Mouse (Mus musculus): ENCODE data around the gene Tsga10. TPM values are rescaled to one million over a fixed set of nuclear protein-coding genes. Genes with fewer than 3 reads are reported as not detected.
"Not testable (repeated sequence)": the region's sequence is repeated elsewhere in the genome, so short reads cannot be mapped to it uniquely, and the experiment has no call there.

Gene Tsga10
- total RNA-seq, 2 experiments from 2014 or later: 3.4 to 5.0 TPM

DNA sequence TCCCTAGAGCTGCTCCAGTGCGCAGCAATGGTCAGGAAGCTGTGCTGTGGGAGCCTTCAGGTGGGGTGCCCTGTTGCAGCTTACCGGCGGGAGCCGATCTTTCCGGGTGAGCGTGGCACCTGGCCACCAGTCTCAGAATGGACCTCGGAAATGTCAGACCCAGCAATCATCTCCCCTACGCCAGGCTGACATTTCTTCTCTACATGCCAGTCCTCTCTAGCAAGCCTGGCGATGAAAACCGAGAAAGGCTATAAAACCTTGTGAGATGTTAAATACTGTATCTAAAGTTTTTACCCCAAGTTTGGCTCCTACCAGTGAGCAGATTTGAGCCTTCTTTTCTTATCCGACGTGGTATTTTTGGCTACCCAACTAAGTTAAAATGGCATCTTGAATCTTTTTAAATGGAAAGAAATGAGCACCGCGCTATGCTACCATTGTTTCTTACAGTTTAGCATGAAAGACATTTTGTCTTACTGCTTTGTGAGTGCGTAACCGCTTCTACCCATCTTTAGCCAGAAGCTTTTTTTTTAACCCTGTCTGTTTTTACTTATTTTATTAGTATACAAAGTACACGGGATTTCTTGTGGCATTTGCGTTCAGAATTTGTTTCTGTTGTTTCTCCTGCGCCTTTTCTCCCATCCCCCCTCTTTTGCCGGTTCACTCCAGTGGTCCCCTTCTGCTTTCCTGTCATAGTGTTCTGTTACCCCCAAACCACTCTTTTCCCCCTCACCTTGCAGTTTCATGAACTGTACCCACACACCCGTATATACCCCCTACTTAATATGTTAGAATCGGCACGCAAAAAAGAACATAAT is 621 bp downstream of the Tsga10 start:
- intact Hi-C loops (cut with DNase I): loop anchor here (5.0 to 10.0 kb wide), 3 partner anchors 132 to 431 kb away; partner anchors contain the start of genes Coa5, Eif5b, Txndc9 and Unc50
- no peak for DNase-seq

DNA sequence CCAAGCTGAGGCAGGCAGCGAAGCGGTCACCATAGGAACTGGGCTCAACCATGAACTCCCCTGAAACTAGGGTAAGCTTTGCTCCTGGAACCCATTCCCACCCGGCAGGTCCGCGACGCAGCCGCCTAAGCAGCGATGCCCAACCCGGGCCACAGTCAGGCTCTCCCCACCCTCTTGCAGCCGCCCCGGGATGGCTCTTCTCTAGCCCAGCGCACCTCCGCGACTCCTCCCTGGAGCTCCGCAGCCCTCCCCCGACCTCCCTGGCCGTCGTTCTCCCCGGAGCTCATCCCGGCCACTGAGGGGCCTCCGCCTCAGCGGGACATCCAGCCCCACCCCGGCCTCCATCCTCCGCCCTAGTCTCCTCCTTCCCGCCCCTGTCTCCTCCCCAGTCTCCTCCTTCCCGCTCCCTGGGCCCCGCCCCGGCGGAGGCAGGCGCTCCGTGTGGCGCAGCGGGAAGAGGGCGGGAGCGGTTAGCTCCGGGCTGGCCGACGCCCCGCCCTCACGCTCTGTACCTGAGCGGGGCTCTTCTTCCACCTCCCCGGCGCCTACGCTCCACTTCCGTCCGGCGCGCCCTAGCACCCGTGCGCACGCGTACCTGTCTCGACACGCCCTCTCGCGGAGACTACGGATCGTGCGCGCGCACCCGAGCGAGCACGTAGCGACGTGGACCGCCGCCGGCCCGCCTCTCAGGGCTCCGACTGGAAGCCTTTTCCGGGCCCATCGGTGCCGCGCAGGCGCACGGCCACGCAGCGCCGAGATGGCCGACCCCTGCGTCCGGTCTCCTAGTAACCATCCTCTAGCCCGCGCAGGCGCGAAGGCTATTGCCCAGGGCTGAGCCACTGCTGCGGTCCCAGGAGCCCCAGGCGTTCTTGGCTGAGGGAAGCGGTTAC is 1.5 kb downstream of the Tsga10 start:
- intact Hi-C loops (cut with DNase I): loop anchor here (5.0 to 10.0 kb wide), 4 partner anchors 133 to 430 kb away; partner anchors contain the start of genes Coa5, Eif5b, Txndc9 and Unc50

DNA sequence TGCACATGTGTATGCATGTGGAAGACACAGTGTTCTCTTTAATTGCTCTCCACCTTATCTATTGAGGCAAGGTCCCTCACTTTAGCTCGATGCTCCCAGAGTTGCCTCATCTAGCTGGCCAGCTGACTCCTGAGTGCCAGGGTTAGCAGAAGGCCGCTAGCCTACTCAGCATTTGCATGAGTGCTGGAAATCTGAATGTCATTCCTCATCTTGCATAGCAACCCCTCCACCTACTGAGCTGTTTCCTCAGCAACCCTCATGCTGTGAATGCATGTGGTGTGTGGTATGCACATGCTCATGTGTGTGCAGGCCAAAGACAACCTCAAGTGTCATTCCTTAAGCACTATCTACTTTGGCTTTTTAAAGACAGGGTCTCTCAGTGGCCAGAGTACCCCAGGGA is 15.5 kb downstream of the Tsga10 start:
- DNase-seq: no peak
- intact Hi-C loops (cut with DNase I): no loop called here

More for the DNA sequence above, 1.5 kb downstream of the Tsga10 start:
- DNase-seq: peak; percentile 99

DNA sequence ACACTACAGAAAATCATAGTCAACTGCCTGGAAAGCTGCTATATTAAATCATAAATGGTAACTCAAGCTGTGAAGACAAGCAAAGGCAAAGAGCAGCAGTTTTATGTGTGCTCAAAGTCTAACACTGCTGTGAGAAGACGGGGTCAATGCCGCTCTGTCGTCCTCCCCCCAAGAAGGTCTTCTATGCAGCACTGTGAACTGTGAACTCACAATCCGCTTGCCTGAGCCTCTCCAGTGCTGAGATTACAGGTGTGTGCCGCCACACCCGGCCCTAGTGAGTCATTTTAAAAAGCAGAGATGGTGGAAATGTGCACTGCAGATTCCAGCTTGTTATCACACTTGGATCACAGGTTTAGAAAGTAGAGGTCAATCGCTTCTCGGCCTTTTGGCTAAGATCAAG is 19.4 kb downstream of the Tsga10 start:
- intact Hi-C loops (cut with DNase I): no loop called here
- DNase-seq: no peak

DNA sequence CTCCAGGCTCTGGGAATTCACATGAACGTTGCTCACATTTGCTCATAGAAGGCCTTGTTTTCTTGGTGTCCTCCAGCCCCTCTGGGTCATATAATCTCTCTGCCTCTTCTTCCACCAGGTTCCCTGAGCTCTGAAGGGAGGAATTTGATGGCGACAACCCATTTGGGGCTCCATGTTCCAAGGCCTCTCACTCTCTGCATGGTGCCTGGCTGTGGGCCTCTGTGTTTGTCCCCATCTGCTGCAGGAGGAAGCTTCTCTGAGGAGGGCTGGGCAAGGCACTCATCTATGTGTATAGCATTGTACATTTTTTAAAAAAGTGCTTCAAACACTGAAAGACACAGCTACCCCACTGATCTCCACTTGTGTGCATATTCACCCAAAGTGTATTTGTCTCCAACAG is 34.5 kb downstream of the Tsga10 start:
- DNase-seq: no peak
- intact Hi-C loops (cut with DNase I): no loop called here

DNA sequence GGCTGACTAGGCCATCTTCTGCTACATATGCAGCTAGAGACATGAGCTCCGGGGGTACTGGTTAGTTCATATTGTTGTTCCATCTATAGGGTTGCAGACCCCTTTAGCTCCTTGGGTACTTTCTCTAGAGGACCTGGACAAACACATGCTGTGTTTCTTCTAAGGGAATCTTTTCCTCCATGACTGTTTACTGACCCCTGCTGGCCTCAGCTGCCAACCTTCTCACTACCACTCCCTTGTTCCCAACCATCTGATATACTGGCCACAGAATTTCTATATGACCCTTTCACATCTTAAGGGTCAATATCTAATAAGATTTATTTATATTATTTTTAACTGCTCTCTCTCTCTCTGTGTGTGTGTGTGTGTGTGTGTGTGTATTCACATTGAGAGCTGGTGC is 63.9 kb downstream of the Tsga10 start:
- DNase-seq; intact Hi-C loops (cut with DNase I): not testable (repeated sequence)

DNA sequence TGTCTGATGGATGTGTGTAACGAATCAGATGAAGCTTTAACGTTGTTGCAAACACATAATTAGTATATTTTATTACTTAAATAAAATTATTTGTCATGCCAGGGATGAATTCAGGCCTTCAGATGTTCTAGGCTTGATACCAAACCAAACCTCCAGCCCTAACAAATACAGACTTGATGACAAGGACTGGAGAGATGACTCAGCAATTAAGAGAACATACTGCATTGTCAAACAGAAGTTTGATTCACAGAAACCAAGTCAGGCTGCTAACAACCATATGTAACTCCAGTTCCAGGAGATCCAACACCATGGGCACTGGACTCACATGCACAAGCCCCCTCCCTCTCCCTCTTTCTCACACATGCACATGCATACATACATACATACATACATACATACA is 65.9 kb downstream of the Tsga10 start:
- no peak for DNase-seq
- intact Hi-C loops (cut with DNase I): no loop called here

DNA sequence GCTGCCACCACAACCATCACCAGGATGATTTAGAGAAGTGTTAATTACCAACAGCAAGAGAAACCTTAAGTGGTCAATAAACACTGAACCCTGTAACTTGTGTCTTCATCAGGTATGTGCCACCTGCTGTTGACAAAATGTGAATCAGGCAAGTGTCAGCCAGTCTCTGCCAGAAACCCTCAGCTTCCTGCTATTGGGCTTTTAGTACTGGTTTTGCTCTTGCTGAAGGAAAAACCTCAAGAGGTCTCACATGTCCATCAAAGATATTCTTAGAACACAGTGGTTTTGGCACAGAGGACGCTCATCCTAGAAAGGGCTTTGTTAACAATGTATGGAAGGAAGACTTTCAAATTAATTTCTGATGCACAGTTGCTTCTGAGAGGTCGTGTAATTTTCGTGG is 66.7 kb downstream of the Tsga10 start:
- no peak for DNase-seq
- intact Hi-C loops (cut with DNase I): no loop called here

DNA sequence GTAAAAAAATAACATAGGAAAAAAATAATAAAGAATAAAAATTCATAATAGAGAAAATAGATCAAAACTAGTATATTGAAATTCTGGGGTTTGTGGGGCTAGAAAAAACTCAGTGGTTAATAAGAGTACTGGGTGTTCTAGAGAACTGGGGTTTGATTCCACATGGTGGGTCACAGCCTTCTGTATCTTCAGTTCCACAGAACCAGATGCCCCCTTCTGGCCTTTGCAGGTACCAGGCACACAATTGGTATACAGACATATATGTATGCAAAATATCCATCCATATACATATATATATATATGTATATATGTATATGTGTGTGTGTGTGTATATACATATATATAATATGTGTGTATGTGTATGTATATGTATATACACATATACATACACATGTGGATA is 106.8 kb downstream of the Tsga10 start:
- DNase-seq: no peak
- intact Hi-C loops (cut with DNase I): no loop called here

DNA sequence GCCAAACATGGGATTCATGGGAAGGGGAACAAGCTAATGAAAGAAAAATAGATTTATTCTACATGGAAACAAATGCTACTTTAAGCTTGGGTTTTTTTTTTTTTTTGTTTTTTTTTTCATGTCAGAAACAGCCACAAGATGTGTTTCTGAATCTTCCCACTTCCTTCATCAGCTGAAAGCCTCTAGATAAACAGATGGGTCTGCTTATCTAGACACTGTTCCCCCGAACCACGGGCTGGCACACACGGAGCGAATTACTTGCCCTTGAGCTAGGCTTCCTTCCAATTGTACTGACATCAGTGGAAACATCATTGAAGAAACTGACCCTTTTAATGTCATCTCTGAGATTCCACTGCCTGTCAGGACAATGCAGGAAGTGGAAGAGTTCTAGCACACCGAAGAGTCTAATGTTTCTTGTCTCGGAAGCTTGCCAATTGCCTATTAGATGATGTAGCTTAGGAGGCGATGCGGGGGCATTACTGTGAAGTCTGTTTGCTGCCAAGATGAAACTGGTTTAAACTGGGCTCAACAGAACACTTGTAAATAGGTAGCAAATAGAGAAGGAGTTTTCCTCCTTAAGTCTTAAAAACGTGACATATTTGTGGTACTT is 121.5 kb downstream of the Tsga10 start:
- DNase-seq: no peak
- intact Hi-C loops (cut with DNase I): no loop called here

DNA sequence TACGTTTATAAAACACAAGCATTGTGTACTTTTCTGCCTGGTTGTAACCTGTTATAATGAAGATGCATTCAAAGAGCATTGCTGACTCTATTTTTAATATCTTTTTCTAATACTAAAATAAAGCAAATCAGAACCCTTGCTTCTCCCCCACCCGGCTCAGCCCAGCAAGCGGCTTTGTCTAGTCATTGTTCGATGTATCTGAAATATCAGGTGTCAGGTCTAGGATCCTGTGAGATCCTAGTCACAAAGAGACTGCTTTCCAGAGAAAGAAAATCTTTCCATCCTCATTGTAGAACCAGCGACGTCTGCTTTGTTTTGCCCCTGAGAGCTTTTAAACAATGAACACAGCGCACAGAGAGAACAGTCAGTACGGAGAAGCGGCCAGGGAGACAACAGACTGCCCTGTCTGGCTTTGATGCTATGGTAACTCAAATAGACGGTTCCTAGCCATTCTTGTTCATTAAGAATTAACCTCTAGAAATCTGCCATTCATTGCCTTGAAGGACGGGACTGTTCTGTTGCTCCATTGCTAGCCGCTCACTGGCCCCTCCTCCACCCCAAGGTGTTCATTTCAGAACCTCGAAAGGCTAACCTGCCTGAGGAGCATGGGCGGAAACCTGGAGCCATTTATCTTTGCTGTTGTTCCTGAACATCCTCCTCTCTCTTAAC is 123.5 kb downstream of the Tsga10 start:
- DNase-seq: no peak
- intact Hi-C loops (cut with DNase I): no loop called here

DNA sequence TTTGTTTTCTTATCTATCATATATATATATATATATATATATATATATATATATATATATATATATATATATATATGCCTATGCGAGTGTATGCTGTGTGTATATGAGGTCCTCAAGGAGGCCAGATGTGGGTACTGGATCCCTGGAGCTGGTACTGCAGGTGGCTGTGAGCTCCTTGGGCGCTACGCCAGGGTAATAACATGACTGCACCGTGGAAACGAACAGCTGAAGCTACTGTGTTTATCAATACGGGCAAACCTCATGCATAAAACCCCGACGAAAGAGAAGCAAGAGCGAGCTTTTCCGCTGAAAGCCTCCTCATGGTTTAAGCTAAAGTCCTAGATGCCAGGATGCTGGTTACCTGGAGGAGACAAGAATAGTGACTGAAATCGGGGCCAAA is 124.1 kb downstream of the Tsga10 start:
- no peak for DNase-seq
- intact Hi-C loops (cut with DNase I): no loop called here

DNA sequence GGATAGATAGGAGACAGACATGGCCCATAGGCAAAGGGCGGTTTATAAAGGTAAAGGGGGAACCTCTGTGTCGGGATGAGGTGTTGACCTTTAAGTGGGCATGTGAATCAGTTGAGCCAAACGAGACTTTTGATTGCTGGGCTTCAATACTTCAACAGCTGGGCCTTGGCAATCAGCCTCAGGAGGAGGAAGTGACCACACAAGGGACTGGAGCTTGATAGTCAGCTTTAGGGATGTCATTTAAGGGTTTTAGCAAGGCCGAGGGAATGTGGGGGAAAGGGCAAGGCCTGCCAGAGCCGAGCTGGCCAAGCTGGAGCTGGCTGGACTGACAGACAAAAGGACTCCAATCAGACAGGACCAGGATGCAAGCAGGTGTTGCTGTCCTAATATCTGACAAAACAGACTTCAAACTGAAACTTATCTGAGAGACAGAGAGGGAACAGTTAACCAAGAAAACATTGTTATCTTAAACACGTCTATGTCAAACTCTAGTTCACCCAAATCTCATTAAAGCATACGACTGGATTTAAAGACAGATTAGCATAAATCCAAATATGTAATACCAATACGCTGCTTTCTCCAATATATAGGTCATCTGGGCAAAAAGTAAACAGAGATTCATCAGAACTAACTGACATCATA is 125.9 kb downstream of the Tsga10 start:
- intact Hi-C loops (cut with DNase I): no loop called here
- DNase-seq: no peak

DNA sequence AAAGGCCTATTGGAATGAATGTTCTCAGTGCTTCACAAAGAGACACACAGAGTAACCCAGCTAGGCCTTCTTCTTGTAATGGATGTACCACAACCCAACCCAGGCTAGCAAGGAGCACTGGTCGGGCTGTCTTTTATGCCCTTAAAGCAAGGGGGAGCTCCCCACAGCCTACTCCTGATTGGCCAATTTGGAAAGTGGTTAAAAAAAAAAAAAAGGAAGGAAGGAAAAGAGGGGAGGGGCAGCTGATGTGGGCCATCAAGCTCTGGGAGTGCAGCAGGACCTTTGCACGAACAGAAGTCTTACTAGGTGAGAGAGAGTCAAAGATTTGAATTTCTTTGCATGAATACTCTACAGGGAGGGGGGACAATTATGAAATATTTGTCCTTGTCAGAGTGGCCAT is 127.3 kb downstream of the Tsga10 start:
- DNase-seq: no peak
- intact Hi-C loops (cut with DNase I): no loop called here

DNA sequence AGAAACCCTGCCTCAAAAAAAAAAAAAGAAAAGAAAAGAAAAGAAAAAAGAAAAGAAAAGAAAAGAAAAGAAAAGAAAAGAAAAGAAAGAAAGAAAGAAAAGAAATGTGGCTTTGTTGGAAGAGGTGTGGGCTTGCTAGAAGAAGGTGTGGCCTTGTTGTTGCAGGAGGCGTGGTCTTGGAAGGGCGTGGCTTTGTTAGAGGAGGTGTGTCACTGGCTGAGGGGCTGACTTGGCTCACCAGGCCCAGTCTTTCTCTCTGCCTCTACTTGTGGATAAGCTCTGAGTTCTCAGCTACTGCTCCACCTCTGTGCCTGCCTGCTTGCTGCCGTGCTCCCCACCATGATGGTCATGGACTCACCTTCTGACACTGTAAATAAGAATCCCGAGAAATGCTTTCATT is 129.2 kb downstream of the Tsga10 start:
- DNase-seq: no peak
- intact Hi-C loops (cut with DNase I): no loop called here

DNA sequence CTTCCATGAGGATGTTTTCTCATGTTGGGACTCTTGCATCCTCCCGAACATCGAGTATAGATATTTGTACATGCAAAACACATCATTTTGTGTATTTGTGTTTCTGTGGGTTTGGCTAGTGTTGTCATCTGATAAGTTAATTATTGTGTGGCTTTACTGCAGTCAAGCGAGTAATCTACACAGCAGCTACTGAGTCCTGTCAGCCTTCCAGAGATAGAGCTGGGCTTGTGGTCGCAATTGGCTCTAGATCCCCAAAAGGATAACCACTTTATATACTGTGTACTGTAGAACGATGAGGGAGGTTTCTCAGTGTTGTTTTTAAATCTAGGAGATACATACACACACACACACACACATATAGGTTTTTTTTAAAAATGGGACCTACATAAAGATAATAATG is 130.3 kb downstream of the Tsga10 start:
- intact Hi-C loops (cut with DNase I): no loop called here
- DNase-seq: no peak

DNA sequence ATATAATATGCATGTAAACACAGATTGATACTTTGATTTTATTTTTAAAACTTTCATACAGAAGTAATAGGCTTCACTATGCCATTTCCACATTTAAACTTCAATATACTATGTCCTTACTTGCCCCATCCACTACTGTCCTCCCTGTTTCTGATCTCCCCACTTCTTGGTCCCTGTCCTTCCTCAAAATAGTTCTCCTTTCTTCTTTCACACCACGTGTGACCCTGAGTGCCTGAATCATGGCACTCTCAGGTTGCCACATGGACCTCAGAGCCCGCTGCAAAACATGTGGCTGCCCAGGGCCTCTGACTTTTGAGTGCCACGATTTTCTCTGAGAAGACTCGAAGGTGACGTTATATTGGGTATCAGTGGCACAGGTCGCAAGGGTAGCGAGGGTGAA is 131.4 kb downstream of the Tsga10 start:
- DNase-seq: no peak
- intact Hi-C loops (cut with DNase I): no loop called here

DNA sequence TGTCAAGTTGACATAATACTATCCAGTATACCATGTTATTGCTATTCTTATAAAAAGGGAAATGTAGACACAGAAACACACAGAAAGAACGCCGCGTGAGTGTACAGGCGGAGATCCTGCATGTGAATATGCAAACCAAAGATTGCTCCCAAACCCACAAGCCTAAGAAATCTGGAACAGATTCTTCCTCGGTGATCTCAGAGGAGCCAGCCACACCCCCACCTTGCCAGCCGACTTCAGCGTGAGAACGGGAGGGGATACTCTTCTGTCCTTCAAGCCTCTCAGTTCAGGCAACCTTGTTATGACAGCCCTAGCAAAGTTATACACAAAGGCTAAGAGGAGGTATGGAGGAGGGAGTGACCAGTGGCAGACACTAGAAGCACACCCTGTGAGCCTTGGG is 136.9 kb downstream of the Tsga10 start:
- DNase-seq: no peak
- intact Hi-C loops (cut with DNase I): no loop called here

DNA sequence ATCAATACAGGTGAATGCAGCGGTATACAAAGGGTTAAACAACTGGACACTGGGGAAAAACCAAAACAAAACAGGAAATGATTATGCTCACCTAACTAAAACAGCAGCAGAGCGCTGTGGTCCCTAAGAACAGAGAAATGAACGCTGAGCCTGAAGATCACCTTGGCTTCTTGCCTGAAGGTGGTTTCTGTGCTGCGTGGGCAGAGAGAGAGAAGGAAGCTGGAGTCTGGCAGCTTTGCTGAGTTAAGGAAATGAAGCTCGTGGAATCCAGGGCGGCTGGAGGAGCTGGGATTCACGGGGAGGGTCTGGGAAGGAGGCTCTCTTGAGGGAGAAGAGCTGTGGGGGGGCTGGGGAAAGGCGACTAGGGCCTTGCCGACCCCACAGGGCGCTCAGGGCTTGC is 138.2 kb downstream of the Tsga10 start:
- intact Hi-C loops (cut with DNase I): no loop called here
- no peak for DNase-seq

DNA sequence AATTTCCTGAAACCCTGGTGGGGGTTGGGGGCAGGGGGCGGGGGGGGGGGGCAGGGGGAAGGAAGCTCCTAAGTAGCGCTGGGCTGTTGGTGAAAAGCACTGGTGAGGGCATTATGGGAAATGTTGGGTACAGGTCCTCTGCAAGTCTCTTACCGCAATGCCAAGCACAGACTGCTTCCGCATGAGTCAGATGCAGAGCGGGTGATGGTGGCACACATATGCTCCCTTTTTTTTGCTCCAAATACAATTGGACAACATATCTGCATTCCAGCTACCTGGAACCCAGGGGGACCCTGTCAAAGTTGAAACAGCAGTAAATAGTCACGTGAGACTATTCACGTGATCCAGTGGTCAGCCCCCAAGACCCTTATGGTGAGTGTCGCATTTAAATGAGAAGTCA is 139.0 kb downstream of the Tsga10 start:
- DNase-seq: no peak
- intact Hi-C loops (cut with DNase I): no loop called here
